Mouse (Mus musculus) C2C12 (cell line): Measurements from ENCODE around the gene Bicra.

Experiments
- CTCF ChIP-seq: IDR thresholded peaks from one replicate; pipeline ENCODE4 v1.5.1; 2011; ENCODE audit not compliant: control insufficient read depth, insufficient read depth, insufficient read length
- MAX ChIP-seq: IDR thresholded peaks from one replicate; pipeline ENCODE4 v1.6.1; 2011; ENCODE audit warnings: mild to moderate bottlenecking, control low read depth
- USF1 ChIP-seq: IDR thresholded peaks from one replicate; pipeline ENCODE4 v1.6.1; 2011; ENCODE audit warnings: low read depth, mild to moderate bottlenecking, control low read depth, moderate library complexity

GRCm38 (mm10) chr7:16080581-16080980 is 32.9 kb upstream of the Bicra start:
- TF ChIP-seq USF1 (no peak), MAX (no peak), CTCF (no peak)
